Mouse (Mus musculus) ES-E14 (cell line): Measurements from ENCODE around the gene Hs6st3. TPM values are rescaled to one million over a fixed set of nuclear protein-coding genes. Genes with fewer than 3 reads are reported as not detected.

Experiments used
- DNase-seq: peaks from one replicate; pipeline ENCODE4 v3.0.0-alpha.2; 2013; ENCODE audit warnings: low read depth, low spot score
- H3K27ac ChIP-seq: 2 replicates; pipeline ENCODE4 v1.5.1; 2012; ENCODE audit warnings: low read depth, mild to moderate bottlenecking, low read length, moderate library complexity, mixed read lengths; ENCODE audit not compliant: poor library complexity, insufficient read depth, severe bottlenecking
- H3K36me3 ChIP-seq: 2 replicates; pipeline ENCODE4 v1.6.1; 2012; ENCODE audit warnings: mild to moderate bottlenecking, low read length, moderate library complexity, mixed read lengths; ENCODE audit not compliant: control insufficient read depth, poor library complexity, insufficient read depth, severe bottlenecking
- H3K4me1 ChIP-seq, 2 experiments: fragments of 150-350 bp in 1 of 2; sonication (generic) in 1 of 2; 2 replicates each; pipeline ENCODE4 v1.6.1; 2012; ENCODE audit warnings: low read length in 2 of 2, mild to moderate bottlenecking in 1 of 2, mixed read lengths in 1 of 2; ENCODE audit not compliant: control insufficient read depth in 2 of 2, insufficient read depth in 2 of 2, poor library complexity in 1 of 2
- H3K4me3 ChIP-seq, 2 experiments: fragments of 150-350 bp in 1 of 2; sonication (generic) in 1 of 2; 2 replicates each; pipeline ENCODE4 v1.5.1; 2012; ENCODE audit warnings: low read length in 2 of 2, low read depth in 1 of 2, mild to moderate bottlenecking in 1 of 2, mixed read lengths in 1 of 2; ENCODE audit not compliant: insufficient read depth in 1 of 2, poor library complexity in 1 of 2, severe bottlenecking in 1 of 2
- H3K9ac ChIP-seq: 2 replicates; pipeline ENCODE4 v1.6.1; 2012; ENCODE audit warnings: low read depth, mild to moderate bottlenecking, low read length, mixed read lengths; ENCODE audit not compliant: poor library complexity, insufficient read depth, severe bottlenecking
- H3K9me3 ChIP-seq: fragments of 150-350 bp; sonication (generic); 2 replicates; pipeline ENCODE4 v1.6.1; 2012; ENCODE audit warnings: low read depth, mild to moderate bottlenecking, low read length; ENCODE audit not compliant: control insufficient read depth, insufficient read depth
- CHD2 ChIP-seq: IDR thresholded peaks from 2 replicates; pipeline ENCODE4 v1.6.1; 2014; ENCODE audit warnings: mild to moderate bottlenecking, low read depth, low read length, inconsistent platforms
- HCFC1 ChIP-seq: IDR thresholded peaks from 2 replicates; pipeline ENCODE4 v1.6.1; 2012; ENCODE audit warnings: low read length, inconsistent platforms, borderline replicate concordance; ENCODE audit not compliant: insufficient read depth
- MAFK ChIP-seq: IDR thresholded peaks from 2 replicates; pipeline ENCODE4 v1.6.1; 2014; ENCODE audit warnings: mild to moderate bottlenecking, low read depth, low read length, inconsistent platforms; ENCODE audit not compliant: insufficient read depth
- ZC3H11A ChIP-seq: IDR thresholded peaks from 2 replicates; pipeline ENCODE4 v1.6.1; 2012; ENCODE audit warnings: low read depth, mild to moderate bottlenecking, inconsistent platforms, low read length, borderline replicate concordance
- ZNF384 ChIP-seq: IDR thresholded peaks from 2 replicates; pipeline ENCODE4 v1.6.1; 2012; ENCODE audit warnings: low read depth, low read length, inconsistent platforms
- in situ Hi-C, 2 experiments: fragments of 600-800 bp; cut with MboI; formaldehyde crosslinking; loops; one replicate each; pipeline ENCODE4 v1.15.1; 2025; ENCODE audit warnings: low sequenced_read_pairs in 2 of 2, inconsistent platforms in 1 of 2; ENCODE audit not compliant: unreplicated experiment in 2 of 2
- total RNA-seq: library from RNA; depleted of rRNA; stranded (reverse); fragments of 300-350 nt; gene quantifications from 2 replicates; pipeline ENCODE4 v1.2.3, GENCODE M21; 2012

Hs6st3 gene
- total RNA-seq, 1 experiment = 0.62 TPM

GRCm38 (mm10) chr14:119779982-119780588 lies 641.9 kb downstream of the Hs6st3 start:
- TF ChIP-seq ZNF384 (no peak), CHD2 (no peak), ZC3H11A (no peak), MAFK (no peak), HCFC1 (no peak)
- in situ Hi-C loops = no loop called here
- Histone ChIP-seq H3K9me3 (no peaks in the 10 kb centered on the region), H3K36me3 (no peaks in the 10 kb centered on the region), H3K4me1 (no peaks in the 10 kb centered on the region), H3K4me3 (no peak overlapping the region), H3K27ac (no peak overlapping the region), H3K9ac (no peak overlapping the region)
- no peak for DNase-seq

GRCm38 (mm10) chr14:119781111-119781510 lies 643.0 kb downstream of the Hs6st3 start:
- Histone ChIP-seq H3K4me3 (no peak overlapping the region), H3K27ac (no peak overlapping the region), H3K9ac (no peak overlapping the region), H3K36me3 (no peaks in the 10 kb centered on the region), H3K4me1 (no peaks in the 10 kb centered on the region), H3K9me3 (no peaks in the 10 kb centered on the region)
- DNase-seq = no peak
- in situ Hi-C loops = no loop called here
- no peak for TF ChIP-seq HCFC1
- no peak for TF ChIP-seq MAFK
- no peak for TF ChIP-seq CHD2
- TF ChIP-seq ZNF384 = no peak
- TF ChIP-seq ZC3H11A = no peak

- Histone ChIP-seq H3K9ac (no peak overlapping the region), H3K27ac (no peak overlapping the region), H3K4me3 (no peak overlapping the region), H3K36me3 (no peaks in the 10 kb centered on the region), H3K9me3 (no peaks in the 10 kb centered on the region), H3K4me1 (no peaks in the 10 kb centered on the region)
- TF ChIP-seq ZC3H11A (no peak), CHD2 (no peak), ZNF384 (no peak), MAFK (no peak), HCFC1 (no peak)
- DNase-seq = no peak
- in situ Hi-C loops = no loop called here
Observed at GRCm38 (mm10) chr14:119789457-119789856, 651.3 kb downstream of the Hs6st3 start.

GRCm38 (mm10) chr14:119797172-119797850 lies 659.2 kb downstream of the Hs6st3 start:
- no peaks in the 10 kb centered on the region for H3K9me3 ChIP-seq
- no peaks in the 10 kb centered on the region for H3K36me3 ChIP-seq
- no peak overlapping the region for H3K4me3 ChIP-seq
- DNase-seq = no peak
- H3K9ac ChIP-seq = no peak overlapping the region
- no peaks in the 10 kb centered on the region for H3K4me1 ChIP-seq
- in situ Hi-C loops = no loop called here
- H3K27ac ChIP-seq = no peak overlapping the region
- TF ChIP-seq CHD2 (no peak), ZC3H11A (no peak), HCFC1 (no peak), ZNF384 (no peak), MAFK (no peak)
